Mouse (Mus musculus) liver, embryonic 16.5 days (tissue): ENCODE measurements around the gene Fam167b. TPM values are rescaled to one million over a fixed set of nuclear protein-coding genes. Genes with fewer than 3 reads are reported as not detected.

ENCODE experiments used
- ATAC-seq: fragments of 200-750 bp; cut with Nextera tagmentation; 2 replicates; pipeline ENCODE4 v1.8.0; 2017; ENCODE audit warnings: low read depth, mild to moderate bottlenecking, moderate number of reproducible peaks, moderate library complexity
- H3K27ac ChIP-seq: fragments of 300-500 bp; sonication (generic); 2 replicates; pipeline ENCODE4 v1.5.1; 2014; ENCODE audit warnings: mild to moderate bottlenecking, low read length
- H3K27me3 ChIP-seq: fragments of 300-500 bp; sonication (generic); 2 replicates; pipeline ENCODE4 v1.6.1; 2014; ENCODE audit warnings: low read depth, low read length, mixed read lengths; ENCODE audit not compliant: control insufficient read depth, insufficient read depth
- H3K36me3 ChIP-seq: fragments of 300-500 bp; sonication (generic); 2 replicates; pipeline ENCODE4 v1.6.1; 2014; ENCODE audit warnings: mild to moderate bottlenecking; ENCODE audit not compliant: control insufficient read depth, insufficient read depth
- H3K4me1 ChIP-seq: fragments of 300-500 bp; sonication (generic); 2 replicates; pipeline ENCODE4 v1.6.1; 2014; ENCODE audit warnings: low read depth, low read length, mixed read lengths; ENCODE audit not compliant: control insufficient read depth
- H3K4me2 ChIP-seq: fragments of 300-500 bp; sonication (generic); 2 replicates; pipeline ENCODE4 v1.6.1; 2014; ENCODE audit warnings: low read depth, low read length, mixed read lengths
- H3K4me3 ChIP-seq: fragments of 300-500 bp; sonication (generic); 2 replicates; pipeline ENCODE4 v1.5.1; 2014; ENCODE audit warnings: low read depth, mild to moderate bottlenecking, low read length
- H3K9ac ChIP-seq: fragments of 300-500 bp; sonication (generic); 2 replicates; pipeline ENCODE4 v1.6.1; 2014; ENCODE audit warnings: low read depth, low read length
- H3K9me3 ChIP-seq: fragments of 300-500 bp; sonication (generic); replicated peaks from 2 replicates; pipeline ENCODE4 v1.6.1; 2016; ENCODE audit warnings: low read length; ENCODE audit not compliant: control insufficient read depth
- WGBS: fragments of 180-500 bp; shearing (Covaris S2); extraction: QIAGEN DNeasy Blood & Tissue Kit; methylation state at CpG from one replicate; pipeline ENCODE4 v1.1.7; 2014; ENCODE audit not compliant: insufficient replicate concordance; 5-methylcytosine and 5-hydroxymethylcytosine counted together
- polyA plus RNA-seq: library from polyadenylated mRNA; unstranded; fragments of >200 nt; fragmentation: Nextera tagmentation; extraction: Ambion mirVana; gene quantifications from 2 replicates; pipeline ENCODE4 v1.2.1, GENCODE M21; 2015

Gene Fam167b
- polyA plus RNA-seq, 1 experiment from 2014 or later = 6.9 TPM

GRCm38 (mm10) chr4:129610472-129610871, 32.1 kb upstream of the Fam167b start:
- Histone ChIP-seq H3K4me3 (no peak overlapping the region), H3K27ac (no peak overlapping the region), H3K9me3 (no peaks in the 10 kb centered on the region), H3K4me1 (peaks cover 8% of the 10 kb centered on the region), H3K36me3 (peaks cover 21% of the 10 kb centered on the region), H3K9ac (no peak overlapping the region), H3K27me3 (no peaks in the 10 kb centered on the region), H3K4me2 (no peak overlapping the region)
- no peak for ATAC-seq
- WGBS = 61% methylated on average over 4 of the region's 4 CpGs

DNA sequence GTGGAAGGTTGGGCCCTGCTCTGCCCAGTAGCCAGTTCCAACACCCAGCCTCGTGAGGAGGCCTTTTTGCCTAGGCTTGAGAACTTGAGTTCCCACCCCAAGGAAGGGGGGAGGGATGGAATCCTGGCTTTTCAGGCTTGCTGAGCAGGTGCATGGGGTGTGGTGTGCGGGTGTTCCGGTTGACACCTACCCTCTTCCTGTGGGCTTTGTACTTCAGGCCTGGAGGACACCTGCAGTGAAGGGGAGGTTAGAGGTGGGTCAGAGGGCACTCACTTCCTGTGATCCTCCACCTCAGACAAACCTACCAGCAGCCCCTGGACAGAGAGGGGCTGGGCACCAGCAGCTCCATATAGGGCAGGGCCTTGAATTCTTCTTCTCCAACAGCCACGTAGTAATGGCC, 31.7 kb upstream of the Fam167b start:
- H3K27ac ChIP-seq = no peak overlapping the region
- no peak overlapping the region for H3K9ac ChIP-seq
- peaks cover 24% of the 10 kb centered on the region for H3K36me3 ChIP-seq
- H3K27me3 ChIP-seq = no peaks in the 10 kb centered on the region
- WGBS = 77% methylated on average over 4 of the region's 4 CpGs
- H3K4me1 ChIP-seq = peaks cover 8% of the 10 kb centered on the region
- no peak for ATAC-seq
- H3K4me2 ChIP-seq = no peak overlapping the region
- no peaks in the 10 kb centered on the region for H3K9me3 ChIP-seq
- H3K4me3 ChIP-seq = no peak overlapping the region

DNA sequence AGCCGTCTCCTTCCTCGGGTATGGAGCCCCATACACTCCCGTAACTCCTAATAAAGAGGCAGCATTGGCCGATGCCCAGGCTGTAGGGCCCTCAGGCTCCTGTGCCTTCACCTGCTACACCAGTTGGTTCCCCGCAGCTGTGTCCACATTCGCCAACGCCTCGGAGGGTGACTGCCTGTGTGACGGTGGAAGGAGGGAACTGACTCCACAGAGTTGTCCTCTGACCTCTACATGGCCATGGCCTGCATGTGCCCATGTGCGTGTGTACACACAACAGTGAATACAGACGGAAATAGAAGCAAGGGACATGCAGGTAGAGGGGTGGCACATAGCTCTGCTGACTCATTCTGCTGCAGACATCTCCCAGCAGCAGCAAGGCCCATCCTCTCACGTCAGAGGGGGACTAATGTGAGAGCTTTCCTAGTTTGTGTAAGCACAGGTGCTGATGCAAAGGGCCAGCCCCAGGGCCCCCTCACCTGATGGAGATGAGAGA, 30.8 kb upstream of the Fam167b start:
- peaks cover 28% of the 10 kb centered on the region for H3K36me3 ChIP-seq
- peaks cover 8% of the 10 kb centered on the region for H3K4me1 ChIP-seq
- 65% methylated on average over 12 of the region's 12 CpGs for WGBS
- H3K27ac ChIP-seq = no peak overlapping the region
- H3K4me2 ChIP-seq = no peak overlapping the region
- no peak overlapping the region for H3K4me3 ChIP-seq
- no peak overlapping the region for H3K9ac ChIP-seq
- no peak for ATAC-seq
- H3K9me3 ChIP-seq = no peaks in the 10 kb centered on the region
- H3K27me3 ChIP-seq = no peaks in the 10 kb centered on the region

DNA sequence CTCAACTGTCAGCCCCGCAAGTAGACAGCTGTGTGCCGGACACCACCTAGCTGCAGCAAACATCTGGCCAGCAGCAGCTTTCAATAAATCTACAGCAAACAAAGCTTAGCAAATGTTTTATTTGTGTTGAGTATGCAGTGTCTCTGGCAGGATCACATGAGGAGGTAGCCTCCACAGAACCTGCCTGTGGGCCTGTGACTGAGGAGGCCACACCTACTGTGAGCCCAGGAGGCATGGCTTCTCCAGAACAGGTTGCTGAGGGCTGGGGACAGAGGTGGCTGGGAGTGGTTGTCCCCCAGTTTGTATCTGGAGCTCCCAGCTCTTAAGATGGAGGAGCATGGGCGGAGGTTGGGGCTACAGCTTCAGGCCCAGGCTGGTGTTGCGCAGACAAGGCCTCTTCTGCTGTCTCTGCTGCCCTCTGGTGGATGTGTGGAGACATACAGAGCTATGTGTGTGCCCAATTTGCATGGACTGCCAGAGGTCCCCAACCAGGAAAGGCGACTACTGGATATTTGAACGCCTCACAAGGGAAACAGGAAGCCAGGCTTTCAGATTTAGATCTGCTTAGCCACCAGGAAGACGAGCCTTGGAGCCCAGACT, 30.2 kb upstream of the Fam167b start:
- WGBS = 34% methylated on average over 7 of the region's 7 CpGs
- Histone ChIP-seq H3K27me3 (no peaks in the 10 kb centered on the region), H3K4me2 (no peak overlapping the region)

GRCm38 (mm10) chr4:129600233-129601158, 22.1 kb upstream of the Fam167b start, which contains the start of the genes Eif3i and Tmem234:
Gene Eif3i (minus strand): TSS chr4:129600648.
Gene Tmem234 (plus strand): TSS chr4:129600668.
- peak within 1 kb of the TSS; percentile 98 for H3K4me3 ChIP-seq
- H3K9ac ChIP-seq = peak within 1 kb of the TSS; percentile 97
- peak within 1 kb of the TSS; percentile 90 for H3K27ac ChIP-seq
- ATAC-seq = peak; percentile 91
- H3K4me1 ChIP-seq = peaks cover 28% of the 10 kb centered on the region
- peak within 1 kb of the TSS; percentile 91 for H3K4me2 ChIP-seq
- H3K27me3 ChIP-seq = no peaks in the 10 kb centered on the region
- H3K36me3 ChIP-seq = peaks cover 17% of the 10 kb centered on the region
- WGBS = under 1% methylated on average over 74 of the region's 74 CpGs
- H3K9me3 ChIP-seq = no peaks in the 10 kb centered on the region

More for the DNA sequence above, 30.2 kb upstream of the Fam167b start:
- Histone ChIP-seq H3K4me1 (peaks cover 8% of the 10 kb centered on the region), H3K36me3 (peaks cover 31% of the 10 kb centered on the region), H3K9ac (no peak overlapping the region), H3K27ac (peak overlapping the region; percentile 64), H3K4me3 (no peak overlapping the region), H3K9me3 (no peaks in the 10 kb centered on the region)
- ATAC-seq = peak; percentile 86

GRCm38 (mm10) chr4:129588865-129589264, 10.5 kb upstream of the Fam167b start:
- Histone ChIP-seq H3K9me3 (no peaks in the 10 kb centered on the region), H3K9ac (no peak overlapping the region), H3K27ac (peak overlapping the region; percentile 71), H3K27me3 (no peaks in the 10 kb centered on the region), H3K4me3 (no peak overlapping the region), H3K4me1 (peaks cover 39% of the 10 kb centered on the region), H3K36me3 (peaks cover 24% of the 10 kb centered on the region), H3K4me2 (peak overlapping the region; percentile 1)
- 37% methylated on average over 4 of the region's 4 CpGs for WGBS
- ATAC-seq = peak; percentile 83

- Histone ChIP-seq H3K27me3 (no peaks in the 10 kb centered on the region), H3K36me3 (peaks cover 11% of the 10 kb centered on the region), H3K4me2 (no peak overlapping the region), H3K27ac (peak overlapping the region; percentile 44), H3K4me3 (no peak overlapping the region), H3K9me3 (no peaks in the 10 kb centered on the region), H3K4me1 (peaks cover 39% of the 10 kb centered on the region), H3K9ac (no peak overlapping the region)
- no peak for ATAC-seq
- WGBS = 65% methylated on average over 1 of the region's 1 CpGs
Measured at GRCm38 (mm10) chr4:129586943-129587342, 8.6 kb upstream of the Fam167b start.

DNA sequence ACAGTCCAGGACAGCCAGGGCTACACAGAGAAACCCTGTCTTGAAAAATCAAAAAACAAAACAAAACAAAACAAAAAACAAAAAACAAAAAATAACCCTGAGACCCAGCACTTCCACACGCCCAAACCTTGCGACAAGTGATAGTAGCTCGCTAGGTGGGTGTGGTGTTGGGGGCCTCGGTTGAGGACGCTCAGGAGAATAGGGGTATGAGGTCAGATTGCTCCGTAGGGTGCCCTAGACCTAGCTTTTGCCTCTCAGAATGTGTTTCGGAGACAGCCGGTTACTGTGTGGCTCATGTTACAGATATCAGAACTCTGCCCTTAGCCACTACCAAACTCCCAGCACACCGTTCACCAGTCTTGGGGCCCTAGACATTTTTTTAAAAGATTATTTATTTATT, 7.4 kb upstream of the Fam167b start:
- Histone ChIP-seq H3K9ac (peak overlapping the region; percentile 70), H3K27me3 (no peaks in the 10 kb centered on the region), H3K4me2 (peak overlapping the region; percentile 85), H3K36me3 (no peaks in the 10 kb centered on the region), H3K4me3 (peak overlapping the region; percentile 70; the same call in 1 of the 2 replicates), H3K27ac (peak overlapping the region; percentile 27; the same call in 1 of the 2 replicates), H3K4me1 (peaks cover 39% of the 10 kb centered on the region), H3K9me3 (no peaks in the 10 kb centered on the region)
- ATAC-seq = peak; percentile 44
- WGBS = 39% methylated on average over 9 of the region's 9 CpGs
